Mouse (Mus musculus): ENCODE measurements around the gene Gm10392. TPM values are rescaled to one million over a fixed set of nuclear protein-coding genes. Genes with fewer than 3 reads are reported as not detected.

The Gm10392 gene
- polyA plus RNA-seq, 1 experiment from 2014 or later, result 0.14 TPM

Other genes starting within 250 kb of the Gm10392 start
- 0.09 and 0.52 TPM in 2 replicates for gene Coro6, start 56.8 kb downstream of the Gm10392 start, polyA plus RNA-seq (2016; fragmentation: Nextera tagmentation; extraction: Ambion mirVana)
- gene Ankrd13b, start 29.5 kb downstream of the Gm10392 start, polyA plus RNA-seq (2016; fragmentation: Nextera tagmentation; extraction: Ambion mirVana), result 28.3 and 29.2 TPM in 2 replicates
- 10.9 and 13.4 TPM in 2 replicates for gene Git1, start 25.6 kb downstream of the Gm10392 start, polyA plus RNA-seq (2016; fragmentation: Nextera tagmentation; extraction: Ambion mirVana)
- 3.5 and 4.2 TPM in 2 replicates for gene Abhd15, start 4.1 kb downstream of the Gm10392 start, polyA plus RNA-seq (2016; fragmentation: Nextera tagmentation; extraction: Ambion mirVana)
- 29.7 and 32.3 TPM in 2 replicates for gene Trp53i13, start 3.2 kb downstream of the Gm10392 start, polyA plus RNA-seq (2016; fragmentation: Nextera tagmentation; extraction: Ambion mirVana)
- gene Taok1, start 88.6 kb upstream of the Gm10392 start, polyA plus RNA-seq (2016; fragmentation: Nextera tagmentation; extraction: Ambion mirVana), result 22.3 and 23.1 TPM in 2 replicates
- gene Nufip2, start 167.0 kb upstream of the Gm10392 start, polyA plus RNA-seq (2016; fragmentation: Nextera tagmentation; extraction: Ambion mirVana), result 4.8 and 5.3 TPM in 2 replicates
- 2.8 and 3.5 TPM in 2 replicates for gene Cryba1, start 206.1 kb upstream of the Gm10392 start, polyA plus RNA-seq (2016; fragmentation: Nextera tagmentation; extraction: Ambion mirVana)
- 55.9 and 58.9 TPM in 2 replicates for gene Myo18a, start 244.0 kb upstream of the Gm10392 start, polyA plus RNA-seq (2016; fragmentation: Nextera tagmentation; extraction: Ambion mirVana)